Mouse (Mus musculus) thymus, adult 2 months (tissue): ENCODE results near the gene Zfp287.

Source experiments
- CTCF ChIP-seq: fragments of 200-500 bp; IDR thresholded peaks from 2 replicates; pipeline ENCODE4 v1.5.1; 2012; ENCODE audit warnings: mild to moderate bottlenecking, control low read depth, low read length, moderate library complexity, borderline replicate concordance; ENCODE audit not compliant: control insufficient read depth, poor library complexity, insufficient read depth; ENCODE audit errors: extremely low read depth
- POLR2A ChIP-seq: fragments of 200-500 bp; IDR thresholded peaks from 2 replicates; pipeline ENCODE4 v1.6.1; 2012; ENCODE audit warnings: mild to moderate bottlenecking, low read length, control low read depth, moderate library complexity; ENCODE audit not compliant: control insufficient read depth, poor library complexity, insufficient read depth; ENCODE audit errors: extremely low read depth

DNA sequence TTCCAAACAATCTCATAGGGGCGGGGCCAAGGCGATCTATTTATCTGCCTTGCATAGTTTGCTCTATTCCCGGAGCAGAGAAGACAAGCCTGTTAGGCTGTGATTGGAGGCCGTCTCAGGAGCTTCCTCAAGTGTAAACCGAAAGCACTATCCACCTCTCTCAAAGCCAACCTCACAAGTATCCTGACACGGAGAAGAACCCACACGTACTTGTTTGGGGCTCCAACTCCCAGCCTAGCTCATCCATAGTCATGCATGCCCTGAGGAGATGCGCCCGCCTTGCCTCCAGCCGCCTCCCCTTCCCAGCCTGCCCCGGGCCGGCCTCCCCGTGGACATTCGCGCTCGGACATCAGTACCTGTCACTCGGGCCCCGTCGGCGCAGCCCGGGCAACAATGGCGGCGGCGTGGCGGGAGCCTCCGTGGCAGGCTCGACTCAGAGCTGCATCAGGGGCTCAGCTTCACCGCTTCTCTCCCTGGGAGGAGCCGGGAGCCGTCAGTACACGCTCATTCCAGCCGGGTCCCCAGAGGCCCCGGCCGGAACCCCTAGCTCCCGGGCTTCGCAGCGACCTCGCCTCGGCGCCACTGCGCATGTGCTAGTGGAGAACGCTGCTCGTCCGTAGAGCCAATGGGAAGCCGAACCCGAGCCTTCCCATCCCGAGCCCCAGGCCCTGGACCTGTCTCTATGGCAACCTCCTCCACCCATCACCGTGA, at the start of gene Zfp287:
- no peak; the same call in 1 of the 2 replicates for TF ChIP-seq CTCF
- TF ChIP-seq POLR2A, result 0 out of 2 replicates have a peak, but pooled peaks have one; percentile 27
